Mouse (Mus musculus) cerebellum, postnatal 36 days (tissue): Measurements from ENCODE around the gene Hist1h2bl.
"Not testable (repeated sequence)": the region's sequence is repeated elsewhere in the genome, so short reads cannot be mapped to it uniquely, and the experiment has no call there.

Source experiments
- DNase-seq, 2 experiments: peaks; one replicate each; pipeline ENCODE4 v3.0.0; 2021 to 2022; ENCODE audit warnings: mixed read lengths in 2 of 2

Hist1h2bl gene

GRCm38 (mm10) chr13:21722373-21722925 lies 6.5 kb upstream of the Hist1h2bl start:
- no peak for DNase-seq

GRCm38 (mm10) chr13:21721757-21722372 lies 5.9 kb upstream of the Hist1h2bl start, which contains the start of gene Hist1h2bm:
Hist1h2bm (plus strand) TSS chr13:21722044.
- peak; percentile 42 to 66 for DNase-seq

GRCm38 (mm10) chr13:21721107-21721756 lies 5.3 kb upstream of the Hist1h2bl start:
- not testable (repeated sequence) for DNase-seq

GRCm38 (mm10) chr13:21718381-21719080 lies 2.6 kb upstream of the Hist1h2bl start:
- DNase-seq = no peak

GRCm38 (mm10) chr13:21717397-21718357 lies 1.7 kb upstream of the Hist1h2bl start, which contains the start of gene Hist1h3h:
Hist1h3h (plus strand) TSS chr13:21717659.
- peak; percentile 67 to 76 for DNase-seq

- not testable (repeated sequence) for DNase-seq
Measured at GRCm38 (mm10) chr13:21716540-21717391, 823 bp upstream of the Hist1h2bl start.

GRCm38 (mm10) chr13:21715131-21715863 lies 646 bp downstream of the Hist1h2bl start:
- no peak for DNase-seq

- DNase-seq = peak; percentile 63 to 77
Measured at GRCm38 (mm10) chr13:21714725-21715124, 1.2 kb downstream of the Hist1h2bl start.

GRCm38 (mm10) chr13:21711698-21712097 lies 4.2 kb downstream of the Hist1h2bl start:
- DNase-seq = no peak

GRCm38 (mm10) chr13:21710821-21711525 lies 5.0 kb downstream of the Hist1h2bl start:
- peak; percentile 76 to 88 for DNase-seq

- DNase-seq = peak; percentile 86 to 91
Measured at GRCm38 (mm10) chr13:21710031-21710711, 5.8 kb downstream of the Hist1h2bl start.

- DNase-seq = no peak
Measured at GRCm38 (mm10) chr13:21706669-21707068, 9.3 kb downstream of the Hist1h2bl start.

- no peak for DNase-seq
Measured at GRCm38 (mm10) chr13:21697811-21698210, 18.1 kb downstream of the Hist1h2bl start, which contains the start of gene Olfr1359. Olfr1359 (plus strand) TSS chr13:21698111.

- no peak for DNase-seq
Measured at GRCm38 (mm10) chr13:21677305-21677704, 38.6 kb downstream of the Hist1h2bl start, which contains the start of gene Olfr1360. Olfr1360 (minus strand) TSS chr13:21677405.
